Mouse (Mus musculus) heart, postnatal 0 days (tissue): Measurements from ENCODE around the gene Lzts3.

Experiments
- CTCF ChIP-seq: IDR thresholded peaks from 2 replicates; pipeline ENCODE4 v1.5.1; 2016; ENCODE audit warnings: antibody characterized with exemption, control low read depth, low read depth
- EP300 ChIP-seq: IDR thresholded peaks from 2 replicates; pipeline ENCODE4 v1.6.1; 2016; ENCODE audit warnings: antibody characterized with exemption, low read depth

DNA sequence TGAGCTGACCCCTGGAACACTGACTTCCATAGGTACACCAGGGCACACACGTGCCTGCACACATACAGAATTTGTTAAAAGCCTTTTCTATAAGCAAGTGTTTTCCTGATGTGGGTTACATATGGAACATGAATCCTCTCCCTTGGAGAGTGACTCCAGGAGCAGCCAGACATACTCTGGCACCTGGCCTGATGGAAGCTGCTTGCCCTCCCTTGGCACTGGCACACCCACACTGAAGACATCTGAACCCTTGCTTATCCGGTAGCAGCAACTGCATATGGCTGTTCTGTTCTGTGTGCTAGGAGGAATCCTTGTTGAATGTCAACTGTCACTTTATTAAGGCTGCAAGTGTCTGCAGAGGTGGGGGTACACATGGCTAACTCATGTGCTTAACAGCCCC lies 51.6 kb downstream of the Lzts3 start:
- TF ChIP-seq CTCF, result no peak
- no peak for TF ChIP-seq EP300
